19 mouse cellular contexts compared by ENCODE assay signal in genomic region chr3:80894745-80895480, GRCm38 (mm10). TPM values are rescaled to one million over a fixed set of nuclear protein-coding genes. Genes with fewer than 3 reads are reported as not detected.
DNase-seq lines count a peak whose midpoint lies in the region; TF ChIP-seq lines count a peak whose summit lies in the region.
"Had no signal": no experiment of that assay in that cellular context is flagged by ENCODE, and none has a peak within 500 bp of the region (broad histone marks: within the 10 kb centered on the region; RNA-seq: fewer than 3 reads in every experiment).

No protein-coding gene starts in this region.

- no peak overlapping the region for H3K9ac ChIP-seq in heart, adult 2 months (ENCODE audit: low read depth, low read length)
- H3K9ac ChIP-seq: embryonic facial prominence, embryonic 13.5 days; hindbrain, embryonic 15.5 days had no signal

- H3K4me3 ChIP-seq in hindbrain, embryonic 10.5 days: no peak overlapping the region
- no peak overlapping the region for H3K4me3 ChIP-seq in heart, adult 2 months
- H3K4me3 ChIP-seq: embryonic facial prominence, embryonic 13.5 days; hindbrain, embryonic 15.5 days had no signal

- H3K9me3 ChIP-seq in hindbrain, embryonic 10.5 days: no peaks in the 10 kb centered on the region
- H3K9me3 ChIP-seq: embryonic facial prominence, embryonic 13.5 days; hindbrain, embryonic 15.5 days had no signal

- no peak for TF ChIP-seq POLR2A in heart, adult 2 months (IDR thresholded peaks at IDR 0.05; ENCODE audit: insufficient read depth, low read depth, low read length)

- peaks cover 5% of the 10 kb centered on the region; the same call in 1 of the 2 replicates for H3K4me1 ChIP-seq in hindbrain, embryonic 10.5 days (replicated peaks)
- H3K4me1 ChIP-seq in heart, adult 2 months (ENCODE audit: control insufficient read depth, insufficient read depth, low read length): no peaks in the 10 kb centered on the region

- H3K27ac ChIP-seq in hindbrain, embryonic 10.5 days: no peak overlapping the region
- no peak overlapping the region for H3K27ac ChIP-seq in heart, adult 2 months
- H3K27ac ChIP-seq: embryonic facial prominence, embryonic 13.5 days; hindbrain, embryonic 15.5 days; macrophage had no signal

- no peaks in the 10 kb centered on the region for H3K79me2 ChIP-seq in heart, adult 2 months (replicated peaks; ENCODE audit: control insufficient read depth, insufficient read depth, low read length)

- no peaks in the 10 kb centered on the region for H3K27me3 ChIP-seq in hindbrain, embryonic 10.5 days (ENCODE audit: insufficient read depth, poor library complexity, severe bottlenecking)
- H3K27me3 ChIP-seq in heart, adult 2 months (ENCODE audit: control insufficient read depth, insufficient read depth, low read length): no peaks in the 10 kb centered on the region
- H3K27me3 ChIP-seq: CH12.LX; embryonic facial prominence, embryonic 13.5 days; hindbrain, embryonic 15.5 days had no signal

- intact Hi-C loops in gastrocnemius, postnatal 36 days (cut with DNase I): no loop called here
- intact Hi-C loops in heart, adult 2 months (cut with DNase I): no loop called here

- 86% methylated on average over 5 of the region's 5 CpGs for WGBS in hindbrain, embryonic 10.5 days
- WGBS in heart, adult 2 months: 62% methylated on average over 5 of the region's 5 CpGs

- TF ChIP-seq CTCF in heart, adult 2 months (IDR thresholded peaks at IDR 0.05): no peak

- no peaks in the 10 kb centered on the region for H3K36me3 ChIP-seq in hindbrain, embryonic 10.5 days
- H3K36me3 ChIP-seq in heart, adult 2 months (ENCODE audit: control insufficient read depth, insufficient read depth, low read length): no peaks in the 10 kb centered on the region
- H3K36me3 ChIP-seq: embryonic facial prominence, embryonic 13.5 days; hindbrain, embryonic 15.5 days had no signal

- peak; percentile 69 to 79 for DNase-seq in adrenal gland, adult (ENCODE audit: inconsistent age in 2 of 2, low spot score in 1 of 2)
- no peak for DNase-seq in adrenal gland, postnatal 4 days (ENCODE audit: low spot score in 2 of 2)
- DNase-seq in 3T3-L1 (ENCODE audit: low read depth, low spot score): peak; percentile 56
- peak; percentile 85 for DNase-seq in brain, adult 2 months (ENCODE audit: low read depth, low spot score)
- peak; percentile 65 to 74 for DNase-seq in cerebellum, postnatal 14 days
- DNase-seq in hindbrain, embryonic 10.5 days (ENCODE audit: low spot score): no peak
- no peak for DNase-seq in gastrocnemius, postnatal 36 days
- no peak for DNase-seq in heart, adult 2 months
- DNase-seq: heart, adult 18-20 months; kidney, adult 8-10 months; lung, adult 2 months; midbrain, embryonic 14.5 days; right cerebral cortex, postnatal 25 days had no signal

- TF ChIP-seq EP300 in heart, adult 2 months (IDR thresholded peaks at IDR 0.05; ENCODE audit: insufficient read depth, low read depth, low read length): no peak

RNA-seq across cellular contexts. Expression of gene Glrb, which starts 18.5 kb away (rescaled TPM):
- total RNA-seq in adrenal gland, postnatal 4 days (2021): 10 to 100 TPM; 15.9 to 16.5 TPM
- polyA plus RNA-seq in hindbrain, embryonic 10.5 days (2016; fragmentation: Nextera tagmentation; extraction: Ambion mirVana): 7.6 and 8.5 TPM in 2 replicates
- total RNA-seq in gastrocnemius, postnatal 36 days (2021): under 1 TPM in 1 of 2 experiments, not detected in 1; 0.15 TPM
- total RNA-seq in heart, adult 2 months (2021): under 1 TPM; 0.16 to 0.52 TPM
- polyA plus RNA-seq in heart, adult 2 months (2012; rRNA removed): 0.06 and 0.41 TPM in 2 replicates
- total RNA-seq: CH12.LX; common myeloid progenitor, adult 5-6 weeks; liver, adult 2 months had no signal
- polyA plus RNA-seq: liver, adult 2 months; macrophage had no signal

Comparison
In these comparisons a context has a peak if more than half of its experiments do, and no peak if none do; other contexts are left out.
1. DNase-seq: peak in adrenal gland, adult (2 of 2), 3T3-L1 (single experiment), brain, adult 2 months (single experiment) and cerebellum, postnatal 14 days (2 of 2); none in adrenal gland, postnatal 4 days (0 of 2), hindbrain, embryonic 10.5 days (single experiment), gastrocnemius, postnatal 36 days (0 of 2) and heart, adult 2 months (0 of 2).
2. RNA of gene Glrb, which starts 18.5 kb away (total RNA-seq): 15.9 to 16.5 TPM in adrenal gland, postnatal 4 days; 0.16 to 0.52 TPM in heart, adult 2 months and 0.15 TPM in gastrocnemius, postnatal 36 days; every median in the first group is over 10 times any median in the second.